Mouse (Mus musculus) lung, adult 2 months (tissue): ENCODE results near the gene Defb28.

Experiments used
- CTCF ChIP-seq: fragments of 200-500 bp; IDR thresholded peaks from 2 replicates; pipeline ENCODE4 v1.5.1; 2011; ENCODE audit warnings: mild to moderate bottlenecking, low read length, control low read depth; ENCODE audit not compliant: insufficient read depth
- POLR2A ChIP-seq: fragments of 200-500 bp; IDR thresholded peaks from 2 replicates; pipeline ENCODE4 v1.6.1; 2011; ENCODE audit warnings: low read depth, mild to moderate bottlenecking, control low read depth, low read length, borderline replicate concordance; ENCODE audit errors: extremely low read depth

- TF ChIP-seq POLR2A (no peak), CTCF (no peak)
Measured at GRCm38 (mm10) chr2:152548124-152548523, 30.1 kb downstream of the Defb28 start.
